Mouse (Mus musculus) MEL (cell line): ENCODE data around the gene Dclk3. TPM values are rescaled to one million over a fixed set of nuclear protein-coding genes. Genes with fewer than 3 reads are reported as not detected.

ENCODE experiments used
- DNase-seq: peaks from one replicate; pipeline ENCODE4 v3.0.0; 2011; ENCODE audit warnings: low read depth, low spot score
- H3K27ac ChIP-seq: 2 replicates; pipeline ENCODE4 v1.5.1; 2012; ENCODE audit warnings: low read depth, mild to moderate bottlenecking, control low read depth, low read length, moderate library complexity; ENCODE audit not compliant: control insufficient read depth
- H3K27me3 ChIP-seq, 2 experiments: fragments of 150-350 bp in 1 of 2; sonication (generic) in 1 of 2; 2 replicates each; pipeline ENCODE4 v1.6.1; 2012; ENCODE audit warnings: low read length in 2 of 2, mild to moderate bottlenecking in 2 of 2, improper control_type of control experiment in 1 of 2, moderate library complexity in 1 of 2; ENCODE audit not compliant: insufficient read depth in 2 of 2, control insufficient read depth in 1 of 2
- H3K36me3 ChIP-seq, 2 experiments: 2 replicates each; pipeline ENCODE4 v1.6.1; 2012 to 2014; ENCODE audit warnings: low read length in 2 of 2, improper control_type of control experiment in 1 of 2, inconsistent platforms in 1 of 2, mild to moderate bottlenecking in 1 of 2; ENCODE audit not compliant: insufficient read depth in 2 of 2, control insufficient read depth in 1 of 2
- H3K4me1 ChIP-seq, 2 experiments: fragments of 150-350 bp in 1 of 2; sonication (generic) in 1 of 2; 2 replicates each; pipeline ENCODE4 v1.6.1; 2012; ENCODE audit warnings: low read length in 2 of 2, improper control_type of control experiment in 1 of 2, mild to moderate bottlenecking in 1 of 2; ENCODE audit not compliant: insufficient read depth in 2 of 2, control insufficient read depth in 1 of 2
- H3K4me3 ChIP-seq, 2 experiments: fragments of 150-350 bp in 1 of 2; sonication (generic) in 1 of 2; 2 replicates each; pipeline ENCODE4 v1.5.1; 2012; ENCODE audit warnings: low read depth in 2 of 2, low read length in 2 of 2, mild to moderate bottlenecking in 2 of 2, moderate library complexity in 2 of 2, control low read depth in 1 of 2, improper control_type of control experiment in 1 of 2; ENCODE audit not compliant: control insufficient read depth in 1 of 2, insufficient read depth in 1 of 2
- H3K79me2 ChIP-seq: 2 replicates; pipeline ENCODE4 v1.6.1; 2012; ENCODE audit warnings: mild to moderate bottlenecking, low read length, moderate library complexity; ENCODE audit not compliant: control insufficient read depth, poor library complexity, insufficient read depth
- H3K9ac ChIP-seq: 2 replicates; pipeline ENCODE4 v1.6.1; 2012; ENCODE audit warnings: low read depth, mild to moderate bottlenecking, control low read depth, low read length, moderate library complexity; ENCODE audit not compliant: control insufficient read depth, poor library complexity, severe bottlenecking
- H3K9me3 ChIP-seq: fragments of 150-350 bp; sonication (generic); replicated peaks from 2 replicates; pipeline ENCODE4 v1.6.1; 2012; ENCODE audit warnings: mild to moderate bottlenecking, low read length, improper control_type of control experiment, moderate library complexity; ENCODE audit not compliant: insufficient read depth
- BHLHE40 ChIP-seq: IDR thresholded peaks from 2 replicates; pipeline ENCODE4 v1.6.1; 2012; ENCODE audit warnings: low read depth, mild to moderate bottlenecking, inconsistent platforms, low read length, improper control_type of control experiment, borderline replicate concordance
- CHD2 ChIP-seq: IDR thresholded peaks from 2 replicates; pipeline ENCODE4 v1.6.1; 2011; ENCODE audit warnings: low read length, improper control_type of control experiment
- CTCF ChIP-seq, 3 experiments: IDR thresholded peaks in 2 of 3; conservative IDR thresholded peaks in 1 of 3; 2 replicates each; pipeline ENCODE4 v1.5.1; 2011 to 2012; ENCODE audit warnings: low read length in 3 of 3, low read depth in 2 of 3, mild to moderate bottlenecking in 2 of 3, improper control_type of control experiment in 1 of 3, inconsistent platforms in 1 of 3, mixed read lengths in 1 of 3, moderate library complexity in 1 of 3; ENCODE audit not compliant: control insufficient read depth in 1 of 3, insufficient read depth in 1 of 3, poor library complexity in 1 of 3, severe bottlenecking in 1 of 3
- EP300 ChIP-seq, 2 experiments: IDR thresholded peaks; 2 replicates each; pipeline ENCODE4 v1.6.1; 2011; ENCODE audit warnings: improper control_type of control experiment in 2 of 2, low read length in 2 of 2, low read depth in 1 of 2, mild to moderate bottlenecking in 1 of 2
- GABPA ChIP-seq: IDR thresholded peaks from 2 replicates; pipeline ENCODE4 v1.6.1; 2012; ENCODE audit warnings: low read depth, mild to moderate bottlenecking, inconsistent platforms, low read length, improper control_type of control experiment, moderate library complexity
- GATA1 ChIP-seq: IDR thresholded peaks from 2 replicates; pipeline ENCODE4 v1.6.1; 2011; ENCODE audit warnings: low read depth, low read length, improper control_type of control experiment
- HCFC1 ChIP-seq: IDR thresholded peaks from 2 replicates; pipeline ENCODE4 v1.6.1; 2012; ENCODE audit warnings: low read depth, mild to moderate bottlenecking, inconsistent platforms, low read length, improper control_type of control experiment, moderate library complexity
- KAT2A ChIP-seq: conservative IDR thresholded peaks from 2 replicates; pipeline ENCODE4 v1.6.1; 2012; ENCODE audit warnings: low read depth, low read length, improper control_type of control experiment, inconsistent platforms
- MAX ChIP-seq: IDR thresholded peaks from 2 replicates; pipeline ENCODE4 v1.6.1; 2011; ENCODE audit warnings: low read length, improper control_type of control experiment
- MAZ ChIP-seq: IDR thresholded peaks from 2 replicates; pipeline ENCODE4 v1.6.1; 2012; ENCODE audit warnings: low read depth, mild to moderate bottlenecking, inconsistent platforms, low read length, improper control_type of control experiment
- MEF2A ChIP-seq: IDR thresholded peaks from 2 replicates; pipeline ENCODE4 v1.6.1; 2014; ENCODE audit warnings: low read depth, mild to moderate bottlenecking, inconsistent platforms, low read length, improper control_type of control experiment; ENCODE audit not compliant: poor library complexity, insufficient replicate concordance, severe bottlenecking; ENCODE audit errors: extremely low read depth
- MYB ChIP-seq: IDR thresholded peaks from 2 replicates; pipeline ENCODE4 v1.6.1; 2011; ENCODE audit warnings: mild to moderate bottlenecking, low read depth, low read length, improper control_type of control experiment
- MYC ChIP-seq: IDR thresholded peaks from 2 replicates; pipeline ENCODE4 v1.6.1; 2011; ENCODE audit warnings: low read depth, mild to moderate bottlenecking, low read length, improper control_type of control experiment, moderate library complexity
- NELFE ChIP-seq: IDR thresholded peaks from 2 replicates; pipeline ENCODE4 v1.6.1; 2011; ENCODE audit warnings: low read depth, low read length, improper control_type of control experiment
- POLR2A ChIP-seq, 2 experiments: IDR thresholded peaks; 2 replicates each; pipeline ENCODE4 v1.6.1; 2011 to 2012; ENCODE audit warnings: low read length in 2 of 2, mild to moderate bottlenecking in 2 of 2, control low read depth in 1 of 2, improper control_type of control experiment in 1 of 2, low read depth in 1 of 2, moderate library complexity in 1 of 2; ENCODE audit not compliant: control insufficient read depth in 1 of 2, insufficient read depth in 1 of 2, poor library complexity in 1 of 2
- POLR2AphosphoS2 ChIP-seq: IDR thresholded peaks from 2 replicates; pipeline ENCODE4 v1.6.1; 2011; ENCODE audit warnings: low read length, improper control_type of control experiment
- POLR2AphosphoS5 ChIP-seq: IDR thresholded peaks from 2 replicates; pipeline ENCODE4 v1.6.1; 2012; ENCODE audit warnings: low read depth, borderline replicate concordance, mild to moderate bottlenecking, inconsistent platforms, low read length, moderate library complexity, mixed read lengths
- RCOR1 ChIP-seq: IDR thresholded peaks from 2 replicates; pipeline ENCODE4 v1.6.1; 2012; ENCODE audit warnings: low read depth, mild to moderate bottlenecking, inconsistent platforms, low read length, improper control_type of control experiment
- SMC3 ChIP-seq: IDR thresholded peaks from 2 replicates; pipeline ENCODE4 v1.6.1; 2011; ENCODE audit warnings: low read depth, low read length, improper control_type of control experiment
- TAL1 ChIP-seq: IDR thresholded peaks from 2 replicates; pipeline ENCODE4 v1.6.1; 2012; ENCODE audit warnings: mild to moderate bottlenecking, inconsistent platforms, low read length, moderate library complexity, mixed read lengths
- TBP ChIP-seq: IDR thresholded peaks from 2 replicates; pipeline ENCODE4 v1.8.0; 2011; ENCODE audit warnings: low read depth, low read length, improper control_type of control experiment
- USF2 ChIP-seq, 2 experiments: IDR thresholded peaks; 2 replicates each; pipeline ENCODE4 v1.6.1; 2011 to 2012; ENCODE audit warnings: improper control_type of control experiment in 2 of 2, low read length in 2 of 2, borderline replicate concordance in 1 of 2, inconsistent platforms in 1 of 2, low read depth in 1 of 2, mild to moderate bottlenecking in 1 of 2; ENCODE audit not compliant: insufficient read depth in 1 of 2
- ZC3H11A ChIP-seq: IDR thresholded peaks from 2 replicates; pipeline ENCODE4 v1.6.1; 2012; ENCODE audit warnings: low read depth, mild to moderate bottlenecking, inconsistent platforms, low read length, improper control_type of control experiment
- ZKSCAN1 ChIP-seq: IDR thresholded peaks from 2 replicates; pipeline ENCODE4 v1.6.1; 2012; ENCODE audit warnings: low read depth, mild to moderate bottlenecking, inconsistent platforms, low read length, improper control_type of control experiment, moderate library complexity
- ZMIZ1 ChIP-seq: IDR thresholded peaks from 2 replicates; pipeline ENCODE4 v1.6.1; 2012; ENCODE audit warnings: low read depth, mild to moderate bottlenecking, inconsistent platforms, low read length, improper control_type of control experiment, moderate library complexity
- ZNF384 ChIP-seq: IDR thresholded peaks from 2 replicates; pipeline ENCODE4 v1.6.1; 2012; ENCODE audit warnings: low read depth, mild to moderate bottlenecking, inconsistent platforms, low read length, improper control_type of control experiment
- polyA plus RNA-seq, 2 experiments: library from polyadenylated mRNA; stranded (reverse) in 1 of 2; unstranded in 1 of 2; fragments of >175 nt in 1 of 2; fragments of >200 nt in 1 of 2; gene quantifications; 2 replicates each; pipeline versions ENCODE4 v1.2.1 to v1.2.4; 2012; ENCODE audit warnings: low replicate concordance in 2 of 2, low read depth in 1 of 2; ENCODE audit not compliant: insufficient read length in 2 of 2, insufficient read depth in 1 of 2, missing spikeins in 1 of 2
- total RNA-seq: library from RNA; depleted of rRNA; stranded (reverse); fragments of 300-350 nt; gene quantifications from 2 replicates; pipeline ENCODE4 v1.2.3, GENCODE M21; 2012

Dclk3 gene
- total and polyA plus RNA-seq, 3 experiments: not detected

GRCm38 (mm10) chr9:111490583-111490982 lies 51.7 kb downstream of the Dclk3 start:
- no peak overlapping the region for H3K9ac ChIP-seq

GRCm38 (mm10) chr9:111491280-111491679 lies 52.4 kb downstream of the Dclk3 start:
- Histone ChIP-seq H3K9ac (no peak overlapping the region), H3K27me3 (no peaks in the 10 kb centered on the region), H3K79me2 (no peaks in the 10 kb centered on the region), H3K36me3 (no peaks in the 10 kb centered on the region), H3K9me3 (no peaks in the 10 kb centered on the region), H3K27ac (no peak overlapping the region), H3K4me3 (no peak overlapping the region), H3K4me1 (no peaks in the 10 kb centered on the region)
- TF ChIP-seq POLR2AphosphoS5 (no peak), MEF2A (no peak), GATA1 (no peak), ZMIZ1 (no peak), MYC (no peak), BHLHE40 (no peak), ZNF384 (no peak), USF2 (IDR thresholded peaks at IDR 0.05; ENCODE audit: borderline replicate concordance in 1 of 2, insufficient read depth in 1 of 2, low read depth in 1 of 2, low read length in 2 of 2) (no peak), EP300 (IDR thresholded peaks at IDR 0.05; ENCODE audit: low read depth in 1 of 2, low read length in 2 of 2) (no peak), CHD2 (no peak), MAZ (no peak), ZKSCAN1 (no peak), TAL1 (no peak), HCFC1 (no peak), CTCF (IDR thresholded peaks at IDR 0.05 in 2 of 3, conservative IDR thresholded peaks at IDR 0.05 in 1 of 3; ENCODE audit: control insufficient read depth in 1 of 3, insufficient read depth in 1 of 3, low read depth in 2 of 3, low read length in 3 of 3, poor library complexity in 1 of 3, severe bottlenecking in 1 of 3) (no peak), SMC3 (no peak), POLR2AphosphoS2 (no peak)
- DNase-seq: no peak

More at GRCm38 (mm10) chr9:111490583-111490982, 51.7 kb downstream of the Dclk3 start:
- no peaks in the 10 kb centered on the region for H3K4me1 ChIP-seq
- H3K79me2 ChIP-seq: no peaks in the 10 kb centered on the region
- TF ChIP-seq MAX (no peak), NELFE (no peak), MYB (no peak), GABPA (no peak), MEF2A (no peak), RCOR1 (no peak), TBP (no peak), ZNF384 (no peak), ZKSCAN1 (no peak), KAT2A (no peak), POLR2A (IDR thresholded peaks at IDR 0.05; ENCODE audit: control insufficient read depth in 1 of 2, insufficient read depth in 1 of 2, low read depth in 1 of 2, low read length in 2 of 2, poor library complexity in 1 of 2) (no peak), ZC3H11A (no peak), EP300 (IDR thresholded peaks at IDR 0.05; ENCODE audit: low read depth in 1 of 2, low read length in 2 of 2) (no peak), USF2 (IDR thresholded peaks at IDR 0.05; ENCODE audit: borderline replicate concordance in 1 of 2, insufficient read depth in 1 of 2, low read depth in 1 of 2, low read length in 2 of 2) (no peak), ZMIZ1 (no peak)
- H3K27me3 ChIP-seq: no peaks in the 10 kb centered on the region
- no peak overlapping the region for H3K27ac ChIP-seq
- no peak overlapping the region for H3K4me3 ChIP-seq
- H3K36me3 ChIP-seq: no peaks in the 10 kb centered on the region
- no peak for DNase-seq
- H3K9me3 ChIP-seq: no peaks in the 10 kb centered on the region
